Mouse (Mus musculus) stomach, postnatal 0 days (tissue): ENCODE measurements at regions not wholly inside any gene's neighbourhood (a gene's known extent, or its start where the extent isn't known, plus 50 kb on each side); places are given as distances from the start of the nearest gene placed in this dataset.
A peak's percentile ranks its signal among the peaks of the same experiment; 100 is the strongest.

Experiments
- CTCF ChIP-seq: IDR thresholded peaks from 2 replicates; pipeline ENCODE4 v1.5.1; 2016; ENCODE audit warnings: antibody characterized with exemption, low read depth, mild to moderate bottlenecking, moderate library complexity
- EP300 ChIP-seq: optimal IDR thresholded peaks from 2 replicates; pipeline ENCODE3; 2016; ENCODE audit warnings: antibody characterized with exemption

- TF ChIP-seq CTCF (peak; percentile 43), EP300 (no peak)
These were observed 1183.7 kb upstream of the A1bg start for GRCm38 (mm10) chr15:62106518-62106975.
